Mouse (Mus musculus): ENCODE measurements around the gene Zbtb2.

- TF ChIP-seq POLR2A (IDR thresholded peaks at IDR 0.05; ENCODE audit: control insufficient read depth in 1 of 2, insufficient read depth in 1 of 2, low read depth in 1 of 2, low read length in 2 of 2, poor library complexity in 1 of 2) (no peak), CTCF (IDR thresholded peaks at IDR 0.05 in 2 of 3, conservative IDR thresholded peaks at IDR 0.05 in 1 of 3; ENCODE audit: control insufficient read depth in 1 of 3, insufficient read depth in 1 of 3, low read depth in 2 of 3, low read length in 3 of 3, poor library complexity in 1 of 3, severe bottlenecking in 1 of 3) (no peak), ZMIZ1 (IDR thresholded peaks at IDR 0.05; ENCODE audit: low read depth, low read length) (no peak), GATA1 (IDR thresholded peaks at IDR 0.05; ENCODE audit: low read depth, low read length) (no peak), EP300 (IDR thresholded peaks at IDR 0.05; ENCODE audit: low read depth in 1 of 2, low read length in 2 of 2) (no peak), MAX (IDR thresholded peaks at IDR 0.05; ENCODE audit: low read length) (no peak), ZC3H11A (IDR thresholded peaks at IDR 0.05; ENCODE audit: low read depth, low read length) (no peak)
These were observed 31.9 kb downstream of the Zbtb2 start for GRCm38 (mm10) chr10:4355882-4356451.

Data from MEL (cell line).